8 mouse cellular contexts compared by ENCODE assay signal in genomic region chr3:94932809-94933564, GRCm38 (mm10). TPM values are rescaled to one million over a fixed set of nuclear protein-coding genes. Genes with fewer than 3 reads are reported as not detected.
DNase-seq lines count a peak whose midpoint lies in the region; ATAC-seq and TF ChIP-seq lines count a peak whose summit lies in the region.

Gene Selenbp1 (plus strand): TSS chr3:94933056.

- H3K27me3 ChIP-seq in hindbrain, embryonic 12.5 days = no peaks in the 10 kb centered on the region
- H3K27me3 ChIP-seq in lung, postnatal 0 days (replicated peaks; ENCODE audit: insufficient read depth, low read length) = no peaks in the 10 kb centered on the region

- DNase-seq in R1 (ENCODE audit: low read depth, low spot score) = peak; percentile 50
- DNase-seq in frontal cortex, postnatal 36 days (ENCODE audit: low spot score in 2 of 2) = peak; percentile 38 to 59
- DNase-seq in layer of hippocampus, postnatal 14 days (ENCODE audit: low spot score in 2 of 2) = peak; percentile 56 to 63
- DNase-seq in lung, postnatal 0 days (ENCODE audit: low spot score) = peak; percentile 95
- peak; percentile 76 for DNase-seq in ovary, adult 18-20 months (ENCODE audit: low spot score)
- DNase-seq in urinary bladder, postnatal 14 days (ENCODE audit: low spot score) = peak; percentile 88

- peak; percentile 97 for TF ChIP-seq EP300 in lung, postnatal 0 days (IDR thresholded peaks at IDR 0.05)

- H3K4me1 ChIP-seq in hindbrain, embryonic 12.5 days = peaks cover 9% of the 10 kb centered on the region
- H3K4me1 ChIP-seq in lung, postnatal 0 days (ENCODE audit: insufficient read depth, low read depth, low read length) = no peaks in the 10 kb centered on the region

- peak within 1 kb of the TSS; percentile 13; the same call in 1 of the 2 replicates for H3K4me3 ChIP-seq in hindbrain, embryonic 12.5 days
- peak within 1 kb of the TSS; percentile 50 for H3K4me3 ChIP-seq in lung, postnatal 0 days (ENCODE audit: low read depth, low read length)

- no peak for TF ChIP-seq CTCF in lung, postnatal 0 days (IDR thresholded peaks at IDR 0.05)

- no peaks in the 10 kb centered on the region for H3K36me3 ChIP-seq in hindbrain, embryonic 12.5 days
- no peaks in the 10 kb centered on the region for H3K36me3 ChIP-seq in lung, postnatal 0 days (ENCODE audit: insufficient read depth, low read length)

- H3K4me2 ChIP-seq in hindbrain, embryonic 12.5 days (replicated peaks) = peak within 1 kb of the TSS; percentile 44
- peak within 1 kb of the TSS; percentile 64 for H3K4me2 ChIP-seq in lung, postnatal 0 days (replicated peaks; ENCODE audit: low read depth, low read length)

- no peak within 1 kb of the TSS for H3K9ac ChIP-seq in hindbrain, embryonic 12.5 days
- peak within 1 kb of the TSS; percentile 71 for H3K9ac ChIP-seq in lung, postnatal 0 days (replicated peaks; ENCODE audit: low read depth)

- 29% methylated on average over 16 of the region's 16 CpGs for WGBS in hindbrain, embryonic 12.5 days
- WGBS in lung, postnatal 0 days = under 1% methylated on average over 16 of the region's 16 CpGs

- no peaks in the 10 kb centered on the region for H3K9me3 ChIP-seq in hindbrain, embryonic 12.5 days (replicated peaks)
- H3K9me3 ChIP-seq in lung, postnatal 0 days (ENCODE audit: low read length) = no peaks in the 10 kb centered on the region

- H3K27ac ChIP-seq in hindbrain, embryonic 12.5 days = peak within 1 kb of the TSS; percentile 66; the same call in 1 of the 2 replicates
- peak within 1 kb of the TSS; percentile 95 for H3K27ac ChIP-seq in lung, postnatal 0 days (ENCODE audit: low read length)

- ATAC-seq in common myeloid progenitor, adult 5-6 weeks (replicated peaks; ENCODE audit: low read depth, poor library complexity, severe bottlenecking) = peak; percentile 81
- ATAC-seq in hindbrain, embryonic 12.5 days (ENCODE audit: low FRiP score) = peak; percentile 82
- peak; percentile 82 for ATAC-seq in lung, postnatal 0 days

RNA-seq across cellular contexts. Expression of gene Selenbp1, which starts in this region (rescaled TPM):
- 41.5 and 57.4 TPM in 2 replicates for total RNA-seq in common myeloid progenitor, adult 5-6 weeks (2017)
- 11.7 and 12.2 TPM in 2 replicates for polyA plus RNA-seq in hindbrain, embryonic 12.5 days (2016; fragmentation: Nextera tagmentation; extraction: Ambion mirVana)
- total RNA-seq in layer of hippocampus, postnatal 14 days (2021) = 1 to 10 TPM; 7.2 to 7.6 TPM
- polyA plus RNA-seq in lung, postnatal 0 days (2015; fragmentation: Nextera tagmentation; extraction: Ambion mirVana) = 1,021 and 1,046 TPM in 2 replicates

Comparison
In these comparisons a context has a peak if more than half of its experiments do, and no peak if none do; other contexts are left out.
1. Peak in every context shown above with its lines: DNase-seq, ATAC-seq, H3K4me3 ChIP-seq and H3K27ac ChIP-seq.
2. RNA of gene Selenbp1 (polyA plus RNA-seq): 1,021 to 1,046 TPM in lung, postnatal 0 days; 11.7 to 12.2 TPM in hindbrain, embryonic 12.5 days; every median in the first group is over 10 times any median in the second.